Mouse (Mus musculus) midbrain, postnatal 0 days (tissue): ENCODE measurements around the gene Zfp683. TPM values are rescaled to one million over a fixed set of nuclear protein-coding genes. Genes with fewer than 3 reads are reported as not detected.

Experiments
- ATAC-seq: fragments of 200-750 bp; cut with Nextera tagmentation; 2 replicates; pipeline ENCODE4 v1.8.0; 2017; ENCODE audit warnings: moderate number of reproducible peaks, mild to moderate bottlenecking, moderate TSS enrichment, moderate library complexity; ENCODE audit not compliant: low FRiP score
- DNase-seq: peaks from one replicate; pipeline ENCODE4 v3.0.0-alpha.2; 2015; ENCODE audit warnings: low spot score
- H3K27ac ChIP-seq: fragments of 300-500 bp; sonication (generic); 2 replicates; pipeline ENCODE4 v1.5.1; 2014; ENCODE audit warnings: low read depth, mild to moderate bottlenecking, low read length, mixed read lengths
- H3K27me3 ChIP-seq: fragments of 300-500 bp; sonication (generic); 2 replicates; pipeline ENCODE4 v1.6.1; 2014; ENCODE audit warnings: low read length, control low read depth, mixed read lengths; ENCODE audit not compliant: insufficient read depth
- H3K36me3 ChIP-seq: fragments of 300-500 bp; sonication (generic); 2 replicates; pipeline ENCODE4 v1.6.1; 2014; ENCODE audit warnings: low read length, control low read depth, mixed read lengths; ENCODE audit not compliant: insufficient read depth
- H3K4me1 ChIP-seq: fragments of 300-500 bp; sonication (generic); 2 replicates; pipeline ENCODE4 v1.6.1; 2014; ENCODE audit warnings: mild to moderate bottlenecking, control low read depth, antibody characterized with exemption, low read length, mixed read lengths; ENCODE audit not compliant: insufficient read depth
- H3K4me2 ChIP-seq: fragments of 300-500 bp; sonication (generic); 2 replicates; pipeline ENCODE4 v1.6.1; 2014; ENCODE audit warnings: low read depth, mild to moderate bottlenecking, low read length, mixed read lengths; ENCODE audit not compliant: poor library complexity, severe bottlenecking
- H3K4me3 ChIP-seq: fragments of 300-500 bp; sonication (generic); 2 replicates; pipeline ENCODE4 v1.5.1; 2014; ENCODE audit warnings: low read depth, mild to moderate bottlenecking, low read length, moderate library complexity
- H3K9ac ChIP-seq: fragments of 300-500 bp; sonication (generic); replicated peaks from 2 replicates; pipeline ENCODE4 v1.6.1; 2014; ENCODE audit warnings: mild to moderate bottlenecking, low read length, moderate library complexity, mixed read lengths; ENCODE audit not compliant: poor library complexity, severe bottlenecking
- H3K9me3 ChIP-seq: fragments of 300-500 bp; sonication (generic); 2 replicates; pipeline ENCODE4 v1.6.1; 2016; ENCODE audit warnings: low read length, control low read depth
- CTCF ChIP-seq: IDR thresholded peaks from 2 replicates; pipeline ENCODE4 v1.5.1; 2016; ENCODE audit warnings: antibody characterized with exemption, mild to moderate bottlenecking
- WGBS: fragments of 180-500 bp; shearing (Covaris S2); extraction: QIAGEN DNeasy Blood & Tissue Kit; methylation state at CpG from one replicate; pipeline ENCODE4 v1.1.7; 2014; 5-methylcytosine and 5-hydroxymethylcytosine counted together
- polyA plus RNA-seq: library from polyadenylated mRNA; unstranded; fragments of >200 nt; fragmentation: Nextera tagmentation; extraction: Ambion mirVana; gene quantifications from 2 replicates; pipeline ENCODE4 v1.2.1, GENCODE M21; 2015
- total RNA-seq: library from RNA; depleted of rRNA; stranded (reverse); fragments of >200 nt; gene quantifications from 2 replicates; pipeline ENCODE4 v1.2.3, GENCODE M21; 2014

Gene Zfp683
- total and polyA plus RNA-seq, 2 experiments from 2014 or later, result not detected

DNA sequence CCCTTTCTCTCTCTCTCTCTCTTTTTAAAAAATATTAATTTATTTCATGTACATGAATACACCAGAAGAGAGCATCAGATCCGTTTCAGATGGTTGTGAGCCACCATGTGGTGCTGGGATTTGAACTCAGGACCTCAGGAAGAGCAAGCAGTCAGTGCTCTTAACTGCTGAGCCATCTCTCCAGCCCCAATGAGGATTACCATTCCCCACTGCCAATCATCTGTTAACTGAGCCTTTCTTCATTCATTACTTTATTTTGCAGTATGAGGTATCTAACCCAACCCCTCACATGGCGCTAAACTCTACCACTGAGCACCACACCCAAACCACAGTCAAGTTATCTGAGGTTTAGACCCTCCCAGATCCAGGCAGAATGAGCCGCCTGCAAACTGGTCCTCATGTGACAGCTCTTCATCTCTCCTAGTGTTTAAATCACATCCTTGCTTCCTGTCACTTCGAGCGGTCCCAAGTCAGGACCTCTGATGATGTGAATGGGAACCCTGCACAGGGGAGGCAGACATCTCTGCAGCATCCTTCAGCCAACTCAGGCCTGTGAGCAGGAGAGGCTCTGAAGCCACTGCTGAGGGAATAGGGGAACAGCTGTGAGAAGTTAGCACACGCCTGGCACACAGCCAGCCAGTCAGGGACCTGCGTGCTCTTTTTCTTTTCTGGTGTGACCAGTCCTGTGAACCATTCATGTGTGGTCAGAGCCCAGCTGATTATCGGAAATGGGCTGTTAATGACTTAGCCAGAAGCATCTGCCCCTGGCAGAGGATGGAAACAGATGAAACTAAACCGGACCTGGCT lies 12.1 kb upstream of the Zfp683 start:
- ATAC-seq (no peak), DNase-seq (peak; percentile 73)

GRCm38 (mm10) chr4:134043041-134043440 lies 10.6 kb upstream of the Zfp683 start:
- H3K9ac ChIP-seq, result no peak overlapping the region
- TF ChIP-seq CTCF, result no peak
- WGBS, result 73% methylated on average over 2 of the region's 2 CpGs
- H3K4me3 ChIP-seq, result no peak overlapping the region
- H3K4me1 ChIP-seq, result no peaks in the 10 kb centered on the region
- no peak overlapping the region for H3K4me2 ChIP-seq
- H3K36me3 ChIP-seq, result no peaks in the 10 kb centered on the region
- H3K27ac ChIP-seq, result no peak overlapping the region
- DNase-seq (no peak), ATAC-seq (no peak)
- H3K9me3 ChIP-seq, result no peaks in the 10 kb centered on the region
- no peaks in the 10 kb centered on the region for H3K27me3 ChIP-seq

More for the DNA sequence above, 12.1 kb upstream of the Zfp683 start:
- no peak overlapping the region for H3K27ac ChIP-seq
- no peaks in the 10 kb centered on the region for H3K9me3 ChIP-seq
- no peaks in the 10 kb centered on the region for H3K27me3 ChIP-seq
- H3K4me3 ChIP-seq, result no peak overlapping the region
- H3K9ac ChIP-seq, result no peak overlapping the region
- no peaks in the 10 kb centered on the region for H3K36me3 ChIP-seq
- TF ChIP-seq CTCF, result no peak
- H3K4me1 ChIP-seq, result no peaks in the 10 kb centered on the region
- 60% methylated on average over 9 of the region's 9 CpGs for WGBS
- no peak overlapping the region for H3K4me2 ChIP-seq

GRCm38 (mm10) chr4:134047648-134048047 lies 6.0 kb upstream of the Zfp683 start:
- H3K9me3 ChIP-seq, result no peaks in the 10 kb centered on the region
- DNase-seq, result no peak
- TF ChIP-seq CTCF, result no peak
- H3K9ac ChIP-seq, result no peak overlapping the region
- H3K4me2 ChIP-seq, result no peak overlapping the region
- no peak overlapping the region for H3K27ac ChIP-seq
- no peak for ATAC-seq
- H3K27me3 ChIP-seq, result no peaks in the 10 kb centered on the region
- 90% methylated on average over 5 of the region's 5 CpGs for WGBS
- no peaks in the 10 kb centered on the region for H3K36me3 ChIP-seq
- no peak overlapping the region for H3K4me3 ChIP-seq
- no peaks in the 10 kb centered on the region; the same call in 1 of the 2 replicates for H3K4me1 ChIP-seq

DNA sequence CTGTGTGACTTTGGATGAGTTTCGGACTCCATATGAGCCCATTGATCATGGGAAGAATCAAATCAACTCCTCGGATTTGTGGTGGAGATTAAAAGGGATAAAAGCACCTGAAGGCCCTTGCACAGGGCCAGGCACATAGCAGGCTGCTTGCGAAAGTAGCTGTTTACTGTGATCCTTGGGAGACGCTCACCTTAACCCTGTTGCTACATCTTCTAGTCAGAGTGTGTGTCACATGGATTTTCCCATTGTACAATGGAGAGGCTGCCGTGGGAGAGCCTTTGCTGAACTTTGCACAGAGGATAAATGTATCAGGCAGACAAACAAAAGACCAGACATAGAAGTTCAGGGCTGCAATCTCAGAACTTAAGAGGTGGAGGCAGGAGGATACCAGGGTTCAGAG lies 1.7 kb upstream of the Zfp683 start:
- no peak for DNase-seq
- H3K36me3 ChIP-seq, result no peaks in the 10 kb centered on the region
- no peaks in the 10 kb centered on the region for H3K9me3 ChIP-seq
- no peak overlapping the region for H3K4me2 ChIP-seq
- H3K9ac ChIP-seq, result no peak overlapping the region
- H3K4me1 ChIP-seq, result no peaks in the 10 kb centered on the region; the same call in 1 of the 2 replicates
- TF ChIP-seq CTCF, result no peak
- ATAC-seq, result no peak
- H3K27me3 ChIP-seq, result no peaks in the 10 kb centered on the region
- H3K4me3 ChIP-seq, result no peak overlapping the region
- H3K27ac ChIP-seq, result no peak overlapping the region
- WGBS, result 79% methylated on average over 5 of the region's 5 CpGs

DNA sequence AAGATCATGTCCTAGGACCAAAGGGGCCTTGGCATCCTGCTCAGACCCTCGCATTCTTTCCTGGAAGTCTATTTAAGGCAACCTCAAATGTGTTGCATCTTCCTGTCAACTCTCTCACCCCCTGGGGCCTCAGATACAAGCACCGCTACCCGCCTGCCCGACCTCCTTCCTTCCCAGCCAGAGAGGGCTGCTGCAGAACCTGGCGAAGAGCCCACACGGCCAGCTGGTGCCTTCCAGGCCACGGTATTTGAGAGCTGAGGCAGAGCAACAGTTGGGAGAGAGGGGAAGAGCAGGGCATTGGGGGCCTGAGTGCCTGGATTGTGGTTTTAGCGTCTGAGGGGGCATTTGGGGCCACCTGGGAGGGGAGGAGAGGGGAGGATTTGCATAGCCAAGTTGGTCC lies 1.1 kb upstream of the Zfp683 start:
- Histone ChIP-seq H3K27ac (no peak overlapping the region), H3K27me3 (no peaks in the 10 kb centered on the region), H3K4me3 (no peak overlapping the region), H3K4me1 (no peaks in the 10 kb centered on the region; the same call in 1 of the 2 replicates), H3K36me3 (no peaks in the 10 kb centered on the region), H3K9me3 (no peaks in the 10 kb centered on the region), H3K9ac (no peak overlapping the region), H3K4me2 (no peak overlapping the region)
- 26% methylated on average over 8 of the region's 8 CpGs for WGBS
- ATAC-seq (no peak), DNase-seq (peak; percentile 82)
- TF ChIP-seq CTCF, result no peak

DNA sequence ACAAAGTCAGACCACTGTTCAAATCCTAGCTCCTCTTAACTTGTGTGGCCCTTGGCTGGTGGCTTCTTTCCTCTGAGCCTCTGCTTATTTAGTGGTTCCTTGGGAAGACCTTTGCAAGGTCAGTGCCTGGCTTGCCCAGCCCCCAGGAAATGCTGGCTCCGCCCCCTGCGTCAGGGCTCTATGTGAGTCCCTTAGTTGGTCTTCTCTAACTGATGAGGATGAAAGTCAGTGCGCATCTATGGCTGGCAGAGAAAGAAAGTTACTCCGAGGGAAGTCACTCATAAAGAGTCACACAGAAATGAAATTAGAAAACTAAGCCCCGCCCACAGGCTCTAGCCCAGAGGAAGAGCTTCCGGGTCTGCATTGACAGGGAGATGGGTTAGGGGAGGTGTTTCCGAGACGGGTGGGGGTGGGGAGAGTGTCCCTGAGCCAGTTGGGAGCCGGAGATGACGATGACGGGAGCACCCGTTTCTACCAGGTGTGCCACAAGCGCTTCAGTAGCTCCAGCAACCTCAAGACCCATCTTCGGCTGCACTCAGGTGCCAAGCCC lies 4.6 kb downstream of the Zfp683 start:
- no peak for TF ChIP-seq CTCF
- DNase-seq (no peak), ATAC-seq (no peak)
- Histone ChIP-seq H3K4me3 (no peak overlapping the region), H3K27me3 (no peaks in the 10 kb centered on the region; the same call in 1 of the 2 replicates), H3K4me2 (no peak overlapping the region), H3K9ac (no peak overlapping the region), H3K36me3 (no peaks in the 10 kb centered on the region), H3K27ac (no peak overlapping the region), H3K4me1 (no peaks in the 10 kb centered on the region), H3K9me3 (no peaks in the 10 kb centered on the region)
- 42% methylated on average over 14 of the region's 14 CpGs for WGBS
